Mouse (Mus musculus) intestine, embryonic 14.5 days (tissue): ENCODE measurements at regions not wholly inside any gene's neighbourhood (a gene's known extent, or its start where the extent isn't known, plus 50 kb on each side); places are given as distances from the start of the nearest gene placed in this dataset.

ENCODE experiments used
- ATAC-seq: fragments of 200-750 bp; cut with Nextera tagmentation; replicated peaks from 2 replicates; pipeline ENCODE4 v1.8.0; 2017; ENCODE audit warnings: low read depth, moderate number of reproducible peaks, moderate TSS enrichment, moderate library complexity; ENCODE audit not compliant: low FRiP score, low TSS enrichment
- DNase-seq: peaks from one replicate; pipeline ENCODE4 v3.0.0-alpha.2; 2018; ENCODE audit warnings: low spot score
- H3K27ac ChIP-seq: fragments of 300-500 bp; sonication (generic); 2 replicates; pipeline ENCODE4 v1.5.1; 2014; ENCODE audit warnings: low read depth, mild to moderate bottlenecking, control low read depth
- H3K27me3 ChIP-seq: fragments of 300-500 bp; sonication (generic); replicated peaks from 2 replicates; pipeline ENCODE4 v1.6.1; 2014; ENCODE audit warnings: low read length, control low read depth; ENCODE audit not compliant: control insufficient read depth, insufficient read depth
- H3K36me3 ChIP-seq: fragments of 300-500 bp; sonication (generic); 2 replicates; pipeline ENCODE4 v1.6.1; 2014; ENCODE audit warnings: low read length, control low read depth; ENCODE audit not compliant: control insufficient read depth, insufficient read depth
- H3K4me1 ChIP-seq: fragments of 300-500 bp; sonication (generic); replicated peaks from 2 replicates; pipeline ENCODE4 v1.6.1; 2014; ENCODE audit warnings: low read length, control low read depth, mixed read lengths; ENCODE audit not compliant: control insufficient read depth, insufficient read depth
- H3K4me2 ChIP-seq: fragments of 300-500 bp; sonication (generic); 2 replicates; pipeline ENCODE4 v1.6.1; 2014; ENCODE audit warnings: low read length
- H3K4me3 ChIP-seq: fragments of 300-500 bp; sonication (generic); 2 replicates; pipeline ENCODE4 v1.5.1; 2014; ENCODE audit warnings: low read depth, low read length, control low read depth, mixed read lengths
- H3K9ac ChIP-seq: fragments of 300-500 bp; sonication (generic); 2 replicates; pipeline ENCODE4 v1.6.1; 2014; ENCODE audit warnings: mild to moderate bottlenecking, low read length
- H3K9me3 ChIP-seq: fragments of 300-500 bp; sonication (generic); 2 replicates; pipeline ENCODE4 v1.6.1; 2016; ENCODE audit warnings: low read length, control low read depth; ENCODE audit not compliant: control insufficient read depth
- whole genome bisulfite sequencing: fragments of 180-500 bp; shearing (Covaris S2); extraction: QIAGEN DNeasy Blood & Tissue Kit; methylation state at CpG from one replicate; pipeline ENCODE4 v1.1.7; 2014; 5-methylcytosine and 5-hydroxymethylcytosine counted together

DNA sequence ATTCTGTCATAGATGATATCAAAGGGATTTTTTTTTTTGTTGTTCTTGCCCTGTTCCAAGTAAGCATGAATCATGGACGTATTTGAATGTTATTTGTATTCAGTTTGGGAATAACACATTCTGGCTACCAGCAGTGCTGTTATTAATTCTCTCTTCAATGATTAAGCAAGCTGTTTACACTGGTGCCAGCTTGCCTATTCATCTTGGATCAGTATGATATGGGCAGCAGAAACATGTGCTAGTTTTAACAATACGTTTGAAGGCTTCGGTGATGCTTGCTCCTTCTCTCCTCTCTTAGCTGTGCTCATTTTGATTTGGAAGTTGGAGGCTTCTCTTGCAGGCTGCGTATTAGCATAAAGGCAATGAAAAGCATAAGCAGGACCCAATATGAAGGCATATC is 984.9 kb upstream of the Slc10a2 start:
- Histone ChIP-seq H3K9ac (no peak overlapping the region), H3K27me3 (no peaks in the 10 kb centered on the region), H3K36me3 (no peaks in the 10 kb centered on the region), H3K4me2 (no peak overlapping the region), H3K27ac (no peak overlapping the region), H3K9me3 (no peaks in the 10 kb centered on the region), H3K4me1 (no peaks in the 10 kb centered on the region), H3K4me3 (no peak overlapping the region)
- WGBS: 86% methylated on average over 4 of the region's 4 CpGs
- DNase-seq (no peak), ATAC-seq (no peak)

- no peaks in the 10 kb centered on the region for H3K9me3 ChIP-seq
- 12% methylated on average over 5 of the region's 5 CpGs for WGBS
- DNase-seq: peak; percentile 80
- H3K4me1 ChIP-seq: no peaks in the 10 kb centered on the region
- ATAC-seq: peak; percentile 79
- no peak overlapping the region for H3K27ac ChIP-seq
- no peak overlapping the region for H3K4me3 ChIP-seq
- H3K36me3 ChIP-seq: no peaks in the 10 kb centered on the region
- no peak overlapping the region for H3K4me2 ChIP-seq
- no peaks in the 10 kb centered on the region for H3K27me3 ChIP-seq
- no peak overlapping the region for H3K9ac ChIP-seq
Observed at GRCm38 (mm10) chr8:6043939-6044577, 938.9 kb upstream of the Slc10a2 start.

DNA sequence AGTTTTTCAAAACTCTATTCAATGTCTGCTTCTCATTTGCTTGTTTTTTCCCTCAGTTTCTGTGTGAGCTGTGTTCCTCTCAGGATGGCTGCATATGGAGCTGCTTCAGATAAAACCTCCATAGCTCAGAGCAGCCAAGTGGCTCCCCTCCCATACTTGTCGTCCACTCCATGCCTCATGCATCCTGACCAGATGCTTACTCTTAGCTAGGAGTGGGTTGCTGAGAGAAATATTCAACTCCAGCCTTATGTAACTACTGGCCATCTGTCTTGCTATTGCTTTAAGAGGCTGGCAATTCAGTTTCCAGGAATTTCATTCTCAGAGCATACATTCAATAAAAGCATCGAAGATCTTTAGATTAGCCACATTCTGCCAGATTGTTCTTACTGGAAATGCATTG is 907.1 kb upstream of the Slc10a2 start:
- no peak overlapping the region for H3K9ac ChIP-seq
- H3K27ac ChIP-seq: no peak overlapping the region
- WGBS: 69% methylated on average over 2 of the region's 2 CpGs
- H3K27me3 ChIP-seq: no peaks in the 10 kb centered on the region
- H3K36me3 ChIP-seq: no peaks in the 10 kb centered on the region
- H3K4me1 ChIP-seq: no peaks in the 10 kb centered on the region
- H3K4me3 ChIP-seq: no peak overlapping the region
- ATAC-seq (no peak), DNase-seq (no peak)
- H3K4me2 ChIP-seq: no peak overlapping the region
- no peaks in the 10 kb centered on the region for H3K9me3 ChIP-seq

- Histone ChIP-seq H3K4me1 (no peaks in the 10 kb centered on the region), H3K9me3 (no peaks in the 10 kb centered on the region), H3K9ac (no peak overlapping the region), H3K27me3 (no peaks in the 10 kb centered on the region), H3K36me3 (no peaks in the 10 kb centered on the region), H3K27ac (no peak overlapping the region), H3K4me2 (no peak overlapping the region), H3K4me3 (no peak overlapping the region)
- DNase-seq (no peak), ATAC-seq (peak; percentile 80)
Observed at GRCm38 (mm10) chr8:6011182-6011581, 906.0 kb upstream of the Slc10a2 start.

DNA sequence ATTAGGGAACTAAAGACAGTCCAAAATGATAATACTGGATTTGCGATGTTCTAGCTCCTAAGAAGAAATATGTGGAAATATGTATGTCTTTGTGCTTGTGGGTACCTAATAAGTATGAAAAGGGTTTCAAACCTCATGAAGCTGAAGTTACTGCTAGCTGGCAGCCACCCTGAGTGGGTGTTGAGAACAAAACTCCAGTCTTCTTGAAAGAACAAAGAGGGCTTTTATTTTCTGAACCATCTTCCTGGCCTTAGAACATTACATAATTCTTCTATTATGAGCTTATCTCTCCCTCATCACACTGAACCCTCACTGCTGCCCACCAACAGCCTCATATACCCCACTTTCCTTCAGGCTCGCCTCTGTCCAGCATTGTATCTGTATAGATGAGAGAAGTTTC is 905.6 kb upstream of the Slc10a2 start:
- no peaks in the 10 kb centered on the region for H3K9me3 ChIP-seq
- H3K27me3 ChIP-seq: no peaks in the 10 kb centered on the region
- H3K4me3 ChIP-seq: no peak overlapping the region
- H3K9ac ChIP-seq: no peak overlapping the region
- no peak overlapping the region for H3K27ac ChIP-seq
- H3K4me2 ChIP-seq: no peak overlapping the region
- WGBS: 73% methylated on average over 2 of the region's 2 CpGs
- no peaks in the 10 kb centered on the region for H3K36me3 ChIP-seq
- DNase-seq: no peak
- H3K4me1 ChIP-seq: no peaks in the 10 kb centered on the region
- peak; percentile 36 for ATAC-seq

- Histone ChIP-seq H3K27me3 (no peaks in the 10 kb centered on the region), H3K4me2 (no peak overlapping the region), H3K27ac (no peak overlapping the region), H3K4me3 (no peak overlapping the region), H3K4me1 (no peaks in the 10 kb centered on the region), H3K9me3 (no peaks in the 10 kb centered on the region), H3K36me3 (no peaks in the 10 kb centered on the region), H3K9ac (no peak overlapping the region)
- 51% methylated on average over 1 of the region's 1 CpGs for WGBS
- ATAC-seq (no peak), DNase-seq (no peak)
Observed at GRCm38 (mm10) chr8:6002612-6003011, 897.5 kb upstream of the Slc10a2 start.

- H3K4me1 ChIP-seq: no peaks in the 10 kb centered on the region
- WGBS: 62% methylated on average over 6 of the region's 6 CpGs
- DNase-seq (no peak), ATAC-seq (no peak)
- H3K27me3 ChIP-seq: no peaks in the 10 kb centered on the region
- H3K4me3 ChIP-seq: no peak overlapping the region
- H3K27ac ChIP-seq: no peak overlapping the region
- no peak overlapping the region for H3K9ac ChIP-seq
- H3K4me2 ChIP-seq: no peak overlapping the region
- H3K36me3 ChIP-seq: no peaks in the 10 kb centered on the region
- H3K9me3 ChIP-seq: no peaks in the 10 kb centered on the region
Observed at GRCm38 (mm10) chr8:5994846-5995245, 889.7 kb upstream of the Slc10a2 start.

GRCm38 (mm10) chr8:5965403-5966015 is 860.4 kb upstream of the Slc10a2 start:
- Histone ChIP-seq H3K27me3 (no peaks in the 10 kb centered on the region), H3K4me1 (no peaks in the 10 kb centered on the region), H3K4me2 (no peak overlapping the region), H3K9ac (no peak overlapping the region), H3K9me3 (no peaks in the 10 kb centered on the region), H3K36me3 (no peaks in the 10 kb centered on the region), H3K4me3 (no peak overlapping the region), H3K27ac (no peak overlapping the region)
- no peak for ATAC-seq
- DNase-seq: no peak
- 64% methylated on average over 6 of the region's 6 CpGs for WGBS

DNA sequence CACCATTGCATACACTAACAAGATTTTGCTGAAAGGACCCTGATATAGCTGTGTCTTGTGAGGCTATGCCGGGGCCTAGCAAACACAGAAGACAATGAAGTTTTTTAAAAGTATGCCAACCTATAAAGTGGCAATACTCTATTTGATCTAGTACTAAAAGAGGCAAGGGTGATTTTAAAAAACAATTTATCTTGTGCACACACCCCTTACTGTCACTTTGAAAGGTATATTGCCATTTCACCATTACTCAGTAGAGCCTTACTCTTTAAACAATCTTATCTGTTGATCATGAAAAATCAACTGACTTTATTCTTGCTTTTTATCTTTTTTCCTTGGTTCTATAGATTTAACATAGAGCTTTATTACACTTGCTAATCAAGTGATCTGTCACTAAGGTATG is 859.1 kb upstream of the Slc10a2 start:
- 67% methylated on average over 1 of the region's 1 CpGs for WGBS
- DNase-seq: no peak

More for the DNA sequence above, 859.1 kb upstream of the Slc10a2 start:
- H3K27ac ChIP-seq: no peak overlapping the region
- H3K4me1 ChIP-seq: no peaks in the 10 kb centered on the region
- H3K27me3 ChIP-seq: no peaks in the 10 kb centered on the region
- no peak overlapping the region for H3K4me3 ChIP-seq
- ATAC-seq: no peak
- H3K4me2 ChIP-seq: no peak overlapping the region
- no peaks in the 10 kb centered on the region for H3K9me3 ChIP-seq
- H3K36me3 ChIP-seq: no peaks in the 10 kb centered on the region
- H3K9ac ChIP-seq: no peak overlapping the region
